ENCODE assay signal across 19 mouse cellular contexts in genomic region chr2:32390871-32391270, GRCm38 (mm10). TPM values are rescaled to one million over a fixed set of nuclear protein-coding genes. Genes with fewer than 3 reads are reported as not detected.
DNase-seq lines count a peak whose midpoint lies in the region; ATAC-seq and TF ChIP-seq lines count a peak whose summit lies in the region.
"Had no signal": no experiment of that assay in that cellular context is flagged by ENCODE, and none has a peak within 500 bp of the region (broad histone marks: within the 10 kb centered on the region; RNA-seq: fewer than 3 reads in every experiment).

No protein-coding gene starts in this region.

- TF ChIP-seq CTCF in ES-Bruce4 (IDR thresholded peaks at IDR 0.05; ENCODE audit: low read depth, low read length), result no peak

- in situ Hi-C loops in ES-E14 (cut with MboI; ENCODE audit: low sequenced_read_pairs in 2 of 2, unreplicated experiment in 2 of 2), result no loop called here

- no peaks in the 10 kb centered on the region for H3K4me1 ChIP-seq in ES-Bruce4 (ENCODE audit: control insufficient read depth, insufficient read depth, low read length)
- peaks cover 0 to 6% of the 10 kb centered on the region in 2 experiments; a peak in 2 of 4 replicates for H3K4me1 ChIP-seq in ES-E14 (ENCODE audit: control insufficient read depth in 2 of 2, insufficient read depth in 2 of 2, low read length in 2 of 2, poor library complexity in 1 of 2)

- ATAC-seq in megakaryocyte-erythroid progenitor cell, adult 5-6 weeks (replicated peaks; ENCODE audit: low FRiP score, low TSS enrichment, poor library complexity, severe bottlenecking), result no peak
- ATAC-seq: CD4-positive, CD25-positive, alpha-beta regulatory T cell, adult 4 months had no signal

- H3K36me3 ChIP-seq in ES-Bruce4 (ENCODE audit: control insufficient read depth, insufficient read depth, low read length, poor library complexity, severe bottlenecking) (no peaks in the 10 kb centered on the region), ES-E14 (ENCODE audit: control insufficient read depth, insufficient read depth, low read length, poor library complexity, severe bottlenecking) (no peaks in the 10 kb centered on the region)
- H3K36me3 ChIP-seq: embryonic facial prominence, embryonic 15.5 days; forebrain, embryonic 10.5 days; midbrain, embryonic 12.5 days had no signal

- no peak overlapping the region for H3K9ac ChIP-seq in ES-Bruce4 (ENCODE audit: low read depth, poor library complexity, severe bottlenecking)
- H3K9ac ChIP-seq in ES-E14 (ENCODE audit: insufficient read depth, low read depth, low read length, poor library complexity, severe bottlenecking), result peak overlapping the region; percentile 16; the same call in 1 of the 2 replicates
- H3K9ac ChIP-seq: embryonic facial prominence, embryonic 15.5 days; midbrain, embryonic 12.5 days had no signal

- H3K4me3 ChIP-seq in ES-Bruce4 (ENCODE audit: low read depth, low read length) (no peak overlapping the region), ES-E14 (ENCODE audit: insufficient read depth in 1 of 2, low read depth in 1 of 2, low read length in 2 of 2, poor library complexity in 1 of 2, severe bottlenecking in 1 of 2) (peak overlapping the region in 1 of 2 experiments; percentile 11; a peak in 2 of 4 replicates)
- H3K4me3 ChIP-seq: embryonic facial prominence, embryonic 15.5 days; forebrain, embryonic 10.5 days; gastrocnemius, adult 2 months; midbrain, embryonic 12.5 days had no signal

- H3K27ac ChIP-seq in ES-Bruce4 (ENCODE audit: insufficient read depth, low read length), result no peak overlapping the region
- H3K27ac ChIP-seq in ES-E14 (ENCODE audit: insufficient read depth, low read depth, low read length, poor library complexity, severe bottlenecking), result no peak overlapping the region
- H3K27ac ChIP-seq: embryonic facial prominence, embryonic 15.5 days; forebrain, embryonic 10.5 days; gastrocnemius, adult 2 months; macrophage; midbrain, embryonic 12.5 days had no signal

- H3K9me3 ChIP-seq in ES-Bruce4 (replicated peaks; ENCODE audit: control insufficient read depth, insufficient read depth, low read length, poor library complexity, severe bottlenecking) (no peaks in the 10 kb centered on the region; the same call in 1 of the 2 replicates), ES-E14 (ENCODE audit: control insufficient read depth, insufficient read depth, low read depth, low read length) (no peaks in the 10 kb centered on the region)
- H3K9me3 ChIP-seq: embryonic facial prominence, embryonic 15.5 days; midbrain, embryonic 12.5 days had no signal

- DNase-seq in ES-E14 (ENCODE audit: low read depth, low spot score), result peak; percentile 30
- DNase-seq in kidney, postnatal 10 days, result peak; percentile 59
- peak; percentile 22 for DNase-seq in lung, postnatal 14 days
- no peak for DNase-seq in layer of hippocampus, postnatal 25 days (ENCODE audit: extremely low spot score in 1 of 2, low spot score in 1 of 2)
- DNase-seq in adrenal gland, adult (ENCODE audit: inconsistent age in 2 of 2, low spot score in 1 of 2), result no peak
- DNase-seq: adrenal gland, postnatal 36 days; cerebellum, adult 9-10 months; gastrocnemius, adult 2 months; heart, postnatal 4 days; layer of hippocampus, postnatal 36 days; right cerebral cortex, postnatal 25 days had no signal

- TF ChIP-seq EP300 in ES-Bruce4 (IDR thresholded peaks at IDR 0.05; ENCODE audit: insufficient read depth, low read depth, low read length), result 0 out of 2 replicates have a peak, but pooled peaks have one; percentile 32

- H3K27me3 ChIP-seq in ES-Bruce4 (ENCODE audit: control insufficient read depth, insufficient read depth, low read length, poor library complexity, severe bottlenecking), result no peaks in the 10 kb centered on the region
- H3K27me3 ChIP-seq: embryonic facial prominence, embryonic 15.5 days had no signal

- TF ChIP-seq POLR2A in ES-Bruce4 (IDR thresholded peaks at IDR 0.05; ENCODE audit: insufficient read depth, low read length), result no peak

TF ChIP-seq in ES-E14, 5 proteins besides CTCF, POLR2A, EP300 and RAD21:
- TF ChIP-seq ZNF384 (IDR thresholded peaks at IDR 0.05; ENCODE audit: low read depth, low read length), result no peak
- TF ChIP-seq CHD2 (IDR thresholded peaks at IDR 0.05; ENCODE audit: low read depth, low read length), result no peak
- TF ChIP-seq MAFK (IDR thresholded peaks at IDR 0.05; ENCODE audit: insufficient read depth, low read depth, low read length), result no peak
- no peak for TF ChIP-seq HCFC1 (IDR thresholded peaks at IDR 0.05; ENCODE audit: borderline replicate concordance, insufficient read depth, low read length)
- no peak for TF ChIP-seq ZC3H11A (IDR thresholded peaks at IDR 0.05; ENCODE audit: borderline replicate concordance, low read depth, low read length)

RNA-seq across cellular contexts. Expression of gene Lcn2, which starts 2.8 kb away (rescaled TPM):
- polyA plus RNA-seq in ES-Bruce4 (2011; ENCODE audit: insufficient read depth, insufficient read length, low read depth, missing spikeins), result not detected in 2 replicates
- not detected in 2 replicates for total RNA-seq in ES-E14 (2012; rRNA removed)
- total RNA-seq in megakaryocyte-erythroid progenitor cell, adult 5-6 weeks (2014; fragmentation: Nextera tagmentation), result 98.8 TPM in 1 of 2 replicates, not detected in the other
- total RNA-seq in megakaryocyte-erythroid progenitor cell, adult 5-6 weeks (2017), result 4.9 and 19.5 TPM in 2 replicates
- under 1 TPM; 0.56 to 0.81 TPM for total RNA-seq in layer of hippocampus, postnatal 25 days (2021)
- polyA plus RNA-seq: CD4-positive, CD25-positive, alpha-beta regulatory T cell, adult 4 months; forebrain, embryonic 10.5 days had no signal

RNA-seq across cellular contexts. Expression of gene Ptges2, which starts 4.8 kb away (rescaled TPM):
- polyA plus RNA-seq in ES-Bruce4 (2011; ENCODE audit: insufficient read depth, insufficient read length, low read depth, missing spikeins), result 18.1 and 22.2 TPM in 2 replicates
- 24.9 and 30.7 TPM in 2 replicates for total RNA-seq in ES-E14 (2012; rRNA removed)
- 10.3 and 11.2 TPM in 2 replicates for total RNA-seq in megakaryocyte-erythroid progenitor cell, adult 5-6 weeks (2014; fragmentation: Nextera tagmentation)
- total RNA-seq in megakaryocyte-erythroid progenitor cell, adult 5-6 weeks (2017), result 14.4 and 18.4 TPM in 2 replicates
- 10 to 100 TPM; 40.1 to 41.9 TPM for total RNA-seq in layer of hippocampus, postnatal 25 days (2021)

RNA-seq across cellular contexts. Expression of gene 1110008P14Rik, which starts 9.1 kb away (rescaled TPM):
- polyA plus RNA-seq in ES-Bruce4 (2011; ENCODE audit: insufficient read depth, insufficient read length, low read depth, missing spikeins), result 25.7 and 30.5 TPM in 2 replicates
- total RNA-seq in ES-E14 (2012; rRNA removed), result 20.0 and 31.3 TPM in 2 replicates
- 24.6 and 41.0 TPM in 2 replicates for total RNA-seq in megakaryocyte-erythroid progenitor cell, adult 5-6 weeks (2014; fragmentation: Nextera tagmentation)
- 15.8 and 18.7 TPM in 2 replicates for total RNA-seq in megakaryocyte-erythroid progenitor cell, adult 5-6 weeks (2017)
- total RNA-seq in layer of hippocampus, postnatal 25 days (2021), result 100 to 1,000 TPM; 194 to 197 TPM

RNA-seq across cellular contexts. Expression of gene Dnm1, which starts 37.7 kb away (rescaled TPM):
- 11.6 and 17.0 TPM in 2 replicates for polyA plus RNA-seq in ES-Bruce4 (2011; ENCODE audit: insufficient read depth, insufficient read length, low read depth, missing spikeins)
- total RNA-seq in ES-E14 (2012; rRNA removed), result 1.5 and 2.5 TPM in 2 replicates
- not detected in 2 replicates for total RNA-seq in megakaryocyte-erythroid progenitor cell, adult 5-6 weeks (2014; fragmentation: Nextera tagmentation)
- not detected in 2 replicates for total RNA-seq in megakaryocyte-erythroid progenitor cell, adult 5-6 weeks (2017)
- 1,000 to 10,000 TPM; 1,309 to 1,323 TPM for total RNA-seq in layer of hippocampus, postnatal 25 days (2021)
- total RNA-seq: granulocyte monocyte progenitor cell, adult 5-6 weeks had no signal
- polyA plus RNA-seq: CD4-positive, CD25-positive, alpha-beta regulatory T cell, adult 4 months had no signal

RNA-seq across cellular contexts. Expression of gene Ciz1, which starts 38.7 kb away (rescaled TPM):
- 34.3 and 38.7 TPM in 2 replicates for polyA plus RNA-seq in ES-Bruce4 (2011; ENCODE audit: insufficient read depth, insufficient read length, low read depth, missing spikeins)
- 13.6 and 18.7 TPM in 2 replicates for total RNA-seq in ES-E14 (2012; rRNA removed)
- total RNA-seq in megakaryocyte-erythroid progenitor cell, adult 5-6 weeks (2014; fragmentation: Nextera tagmentation), result 140 and 155 TPM in 2 replicates
- total RNA-seq in megakaryocyte-erythroid progenitor cell, adult 5-6 weeks (2017), result 41.0 and 87.4 TPM in 2 replicates
- total RNA-seq in layer of hippocampus, postnatal 25 days (2021), result 10 to 100 TPM; 56.1 to 85.3 TPM

Comparison
In these comparisons a context has a peak if more than half of its experiments do, and no peak if none do; other contexts are left out.
1. DNase-seq: peak in ES-E14 (single experiment), kidney, postnatal 10 days (single experiment) and lung, postnatal 14 days (single experiment); none in layer of hippocampus, postnatal 25 days (0 of 2) and adrenal gland, adult (0 of 2).